Mouse (Mus musculus): ENCODE measurements around the gene Myof. TPM values are rescaled to one million over a fixed set of nuclear protein-coding genes. Genes with fewer than 3 reads are reported as not detected.

The Myof gene
- polyA plus RNA-seq, 1 experiment: 428 TPM

DNA sequence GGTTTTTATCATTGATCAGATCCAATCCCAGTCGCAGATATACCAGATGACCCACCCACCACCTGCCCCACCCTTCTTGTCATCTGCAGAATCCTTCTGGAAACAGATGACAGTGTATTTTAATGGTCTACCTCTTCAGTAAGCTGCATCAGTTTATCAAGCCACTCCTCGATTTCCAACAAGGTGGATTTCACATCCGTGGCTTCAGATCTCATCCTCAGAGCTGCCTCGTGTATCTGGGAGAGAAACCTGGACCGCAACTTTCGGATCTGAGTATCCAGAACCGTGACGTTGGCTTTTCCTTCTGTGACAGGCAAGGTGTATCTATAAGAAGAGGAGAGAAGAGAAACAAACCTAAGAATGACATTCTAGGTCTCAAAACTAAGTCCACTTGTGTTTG is 89.1 kb downstream of the Myof start:
- no peak for DNase-seq (ENCODE audit: low spot score)

DNA sequence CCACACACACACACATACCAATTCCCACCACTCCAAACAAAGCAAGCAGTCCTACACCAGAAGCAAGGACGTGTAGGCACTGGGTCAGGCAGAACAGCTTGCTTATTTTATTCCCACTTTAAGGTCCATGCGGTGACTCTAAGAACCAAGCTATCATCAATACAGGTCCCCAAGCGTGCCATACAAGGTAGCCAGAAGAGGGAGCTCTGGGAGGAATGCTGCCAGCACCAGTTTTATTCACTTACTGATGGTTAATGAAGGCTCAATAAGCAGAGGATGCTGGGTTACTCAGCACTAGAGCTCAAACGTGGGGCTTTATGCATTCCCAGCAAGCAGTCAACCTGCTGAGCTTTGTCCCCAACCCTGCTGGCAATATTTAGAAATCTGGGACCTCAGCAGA is 96.7 kb downstream of the Myof start:
- no peak for DNase-seq (ENCODE audit: low spot score)

DNA sequence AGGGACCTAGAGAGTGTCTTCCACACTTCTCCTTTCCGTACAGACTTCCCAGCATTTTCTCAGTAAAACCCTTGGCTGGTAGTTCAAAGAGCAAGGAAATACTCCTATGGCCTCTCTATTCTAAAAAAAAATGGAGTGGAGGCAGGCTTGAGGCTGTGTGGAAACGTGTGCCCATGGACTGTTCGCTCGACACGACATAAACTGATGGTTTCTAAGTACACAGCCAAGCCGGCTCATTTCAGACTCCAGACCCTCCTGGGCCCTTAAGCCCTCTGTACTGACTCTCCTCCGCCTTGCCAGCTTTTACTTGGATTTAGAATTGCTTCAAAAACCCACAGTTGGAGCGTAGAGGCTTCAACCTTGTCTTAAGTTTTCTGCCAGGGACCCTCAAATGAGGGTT is 97.3 kb downstream of the Myof start:
- no peak for DNase-seq (ENCODE audit: low spot score)

DNA sequence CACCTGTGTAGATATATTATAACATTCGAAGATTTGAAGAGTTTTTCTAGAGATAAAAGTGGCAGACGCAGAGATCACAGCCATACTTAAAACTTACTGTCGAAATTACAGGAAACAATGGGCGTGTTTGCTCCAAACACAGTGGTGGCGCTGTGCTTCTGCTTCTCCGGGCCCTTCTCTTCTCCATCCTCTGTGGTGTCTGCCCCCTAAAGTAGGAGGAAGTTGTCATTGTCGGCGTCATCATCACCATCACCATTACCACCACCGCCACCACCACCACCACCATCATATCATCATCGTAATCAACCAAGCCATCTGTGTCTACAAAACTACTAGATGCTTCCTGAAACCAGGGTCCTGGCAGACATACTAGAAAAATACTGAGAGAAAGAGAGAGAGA is 104.2 kb downstream of the Myof start:
- DNase-seq (ENCODE audit: low spot score): no peak

- DNase-seq (ENCODE audit: low spot score): no peak
These were observed 106.3 kb downstream of the Myof start for GRCm38 (mm10) chr19:37937092-37937491.

- DNase-seq (ENCODE audit: low spot score): no peak
These were observed 108.7 kb downstream of the Myof start for GRCm38 (mm10) chr19:37934640-37935039.

GRCm38 (mm10) chr19:37932198-37932597 is 111.2 kb downstream of the Myof start:
- DNase-seq (ENCODE audit: low spot score): no peak

DNA sequence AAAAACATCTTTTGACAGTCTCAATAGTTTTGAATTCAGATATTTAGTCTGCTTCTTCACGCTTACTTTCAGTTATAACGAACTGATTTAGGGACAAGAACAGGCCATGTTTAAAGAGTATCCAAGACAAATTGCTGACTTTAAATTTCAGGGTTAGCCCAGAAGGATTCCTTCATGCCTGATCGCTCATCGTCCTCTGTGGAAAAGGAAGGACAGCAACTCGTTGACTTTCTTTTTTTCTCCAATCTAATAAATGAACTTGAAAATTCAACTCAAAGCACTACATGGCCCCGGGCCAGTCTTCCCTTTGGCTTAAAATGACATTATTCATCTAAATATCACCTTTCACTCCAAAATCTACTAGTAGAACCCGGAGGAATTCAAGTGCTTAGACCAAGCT is 115.5 kb downstream of the Myof start:
- no peak for DNase-seq (ENCODE audit: low spot score)

- no peak for DNase-seq (ENCODE audit: low spot score)
These were observed 118.1 kb downstream of the Myof start for GRCm38 (mm10) chr19:37925323-37925722.

GRCm38 (mm10) chr19:37924266-37924665 is 119.1 kb downstream of the Myof start:
- no peak for DNase-seq (ENCODE audit: low spot score)

DNA sequence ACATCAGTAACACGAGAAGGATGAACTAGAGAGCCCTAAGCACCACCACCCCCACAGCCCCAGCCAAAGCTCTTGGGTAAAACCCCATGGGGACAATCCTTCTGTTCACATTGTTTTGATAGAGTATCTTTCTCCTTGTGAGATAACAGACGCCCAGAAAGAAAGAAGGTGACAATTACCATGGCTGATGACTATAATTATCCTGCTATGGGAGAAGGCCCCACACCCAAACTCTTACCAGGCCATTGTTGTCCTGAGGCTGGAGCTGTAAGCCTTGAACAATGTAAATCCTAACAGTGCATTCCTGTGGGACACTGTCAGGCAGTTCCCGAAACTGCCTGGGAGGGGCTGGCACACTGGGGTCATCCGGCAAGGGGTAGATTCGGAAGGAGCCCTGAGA is 122.3 kb downstream of the Myof start:
- DNase-seq (ENCODE audit: low spot score): no peak

- DNase-seq (ENCODE audit: low spot score): no peak
These were observed 124.9 kb downstream of the Myof start for GRCm38 (mm10) chr19:37918515-37918932.

DNA sequence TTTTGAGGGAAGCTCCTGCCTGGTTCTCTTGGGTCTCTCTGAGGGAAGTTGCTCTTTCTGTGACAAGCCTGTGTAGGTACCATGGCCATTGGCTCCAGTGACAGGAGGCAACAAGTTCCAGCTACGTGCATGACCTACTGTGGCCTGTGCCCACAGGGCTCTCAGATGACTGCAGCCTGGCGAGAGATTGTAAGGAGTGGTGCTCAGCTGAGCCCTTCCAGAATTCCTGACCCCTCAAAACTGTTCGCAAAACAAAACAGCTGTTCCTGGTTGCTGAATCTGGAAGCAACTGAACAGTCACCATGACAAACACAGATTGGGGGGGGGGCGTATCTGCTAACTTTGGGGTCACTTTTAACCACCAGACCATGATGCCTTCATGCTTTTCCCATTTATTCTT is 129.1 kb downstream of the Myof start:
- no peak for DNase-seq (ENCODE audit: low spot score)

DNA sequence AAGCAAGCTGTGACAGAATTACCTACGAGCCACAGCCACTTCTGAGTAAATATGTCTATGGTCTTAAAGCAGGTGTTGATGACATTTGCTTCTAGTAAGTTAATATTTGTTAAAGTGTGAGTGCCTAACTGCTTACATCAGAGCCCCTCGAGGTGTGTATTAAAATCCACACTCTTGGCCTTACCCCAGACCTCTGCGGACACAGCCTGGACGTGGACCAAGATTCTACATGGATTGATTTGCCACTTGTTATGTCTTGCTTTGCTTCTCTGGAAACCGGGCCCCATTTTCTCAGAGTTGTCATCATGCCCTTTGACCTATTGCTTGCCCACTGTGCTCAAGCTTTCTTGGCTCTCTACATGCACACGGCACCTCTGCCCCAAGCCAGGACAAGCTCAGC is 130.9 kb downstream of the Myof start:
- DNase-seq (ENCODE audit: low spot score): no peak

GRCm38 (mm10) chr19:37909830-37910261 is 133.5 kb downstream of the Myof start:
- no peak for DNase-seq (ENCODE audit: low spot score)

GRCm38 (mm10) chr19:37907451-37908320 is 135.7 kb downstream of the Myof start:
- no peak for DNase-seq (ENCODE audit: low spot score)

DNA sequence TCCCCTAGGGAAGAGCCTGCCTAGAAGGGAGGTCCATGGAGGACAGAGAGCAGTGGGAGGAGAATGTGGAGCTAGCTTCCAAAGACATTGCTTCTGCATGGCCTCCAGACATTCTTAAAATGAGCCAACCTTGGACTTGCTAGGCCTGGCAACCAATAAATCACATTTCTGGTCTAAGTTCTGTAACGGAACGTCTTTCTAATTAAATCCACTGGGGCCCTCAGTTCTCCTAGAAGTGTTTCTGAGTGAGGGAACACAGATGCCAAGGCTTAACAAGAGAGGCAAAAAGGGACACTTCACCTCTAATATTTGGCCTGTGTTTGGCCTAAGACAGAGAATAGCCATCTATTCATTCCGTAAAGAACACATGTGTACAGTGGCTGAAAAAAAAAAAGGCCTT is 136.5 kb downstream of the Myof start:
- DNase-seq (ENCODE audit: low spot score): no peak

- DNase-seq (ENCODE audit: low spot score): no peak
These were observed 147.3 kb downstream of the Myof start for GRCm38 (mm10) chr19:37896081-37896480.

DNA sequence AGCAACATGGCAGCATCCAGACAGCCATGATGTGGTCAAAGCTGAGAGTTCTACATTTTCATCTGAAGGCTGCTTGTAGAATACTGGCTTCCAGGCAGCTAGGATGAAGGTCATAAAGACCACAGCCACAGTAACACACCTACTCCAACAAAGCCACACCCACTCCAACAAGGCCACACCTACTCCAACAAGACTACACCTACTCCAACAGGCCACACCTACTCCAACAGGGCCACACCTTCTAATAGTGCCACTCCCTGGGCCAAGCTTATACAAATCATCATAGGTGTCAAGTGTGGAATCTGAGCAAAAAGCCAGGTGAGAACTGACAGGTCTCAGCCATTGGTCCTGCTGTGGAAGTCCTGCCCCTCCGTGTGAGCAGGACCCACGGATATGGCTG is 152.4 kb downstream of the Myof start:
- no peak for DNase-seq (ENCODE audit: low spot score)

- no peak for DNase-seq (ENCODE audit: low spot score)
These were observed 156.8 kb downstream of the Myof start for GRCm38 (mm10) chr19:37886355-37887120.

- DNase-seq (ENCODE audit: low spot score): no peak
These were observed 161.8 kb downstream of the Myof start for GRCm38 (mm10) chr19:37881431-37882081.

GRCm38 (mm10) chr19:37877511-37878167 is 165.7 kb downstream of the Myof start:
- no peak for DNase-seq (ENCODE audit: low spot score)
